Mouse (Mus musculus) gastrocnemius, adult 18-20 months (tissue): ENCODE results near the gene Fat3. TPM values are rescaled to one million over a fixed set of nuclear protein-coding genes. Genes with fewer than 3 reads are reported as not detected.
A peak's percentile ranks its signal among the peaks of the same experiment; 100 is the strongest.

ENCODE experiments used
- DNase-seq: peaks from one replicate; pipeline ENCODE4 v3.0.0; 2021; ENCODE audit warnings: low spot score
- total RNA-seq, 2 experiments: library from RNA; stranded (reverse); gene quantifications; 2 replicates each; pipeline ENCODE4 v1.2.3; 2021

The Fat3 gene
- total RNA-seq, 2 experiments from 2014 or later, result 0.37 to 0.45 TPM

GRCm38 (mm10) chr9:16147735-16148134 lies 353.4 kb downstream of the Fat3 start:
- no peak for DNase-seq

GRCm38 (mm10) chr9:16144684-16145083 lies 356.4 kb downstream of the Fat3 start:
- no peak for DNase-seq

GRCm38 (mm10) chr9:16139300-16139699 lies 361.8 kb downstream of the Fat3 start:
- DNase-seq, result no peak

GRCm38 (mm10) chr9:16133098-16133497 lies 368.0 kb downstream of the Fat3 start:
- DNase-seq, result no peak

GRCm38 (mm10) chr9:16132594-16132993 lies 368.5 kb downstream of the Fat3 start:
- DNase-seq, result no peak

- DNase-seq, result no peak
Measured at GRCm38 (mm10) chr9:16121756-16122155, 379.3 kb downstream of the Fat3 start.

GRCm38 (mm10) chr9:16114821-16115485 lies 386.1 kb downstream of the Fat3 start:
- DNase-seq, result peak; percentile 2

GRCm38 (mm10) chr9:16113936-16114642 lies 387.0 kb downstream of the Fat3 start:
- DNase-seq, result no peak

- DNase-seq, result no peak
Measured at GRCm38 (mm10) chr9:16107900-16108299, 393.2 kb downstream of the Fat3 start.

- no peak for DNase-seq
Measured at GRCm38 (mm10) chr9:16107386-16107785, 393.7 kb downstream of the Fat3 start.

GRCm38 (mm10) chr9:16098553-16098952 lies 402.5 kb downstream of the Fat3 start:
- no peak for DNase-seq

- DNase-seq, result no peak
Measured at GRCm38 (mm10) chr9:16093047-16093668, 407.9 kb downstream of the Fat3 start.

GRCm38 (mm10) chr9:16092051-16092967 lies 408.8 kb downstream of the Fat3 start:
- no peak for DNase-seq

GRCm38 (mm10) chr9:16079292-16079691 lies 421.8 kb downstream of the Fat3 start:
- DNase-seq, result no peak

- DNase-seq, result no peak
Measured at GRCm38 (mm10) chr9:16074664-16075063, 426.4 kb downstream of the Fat3 start.

- DNase-seq, result no peak
Measured at GRCm38 (mm10) chr9:16074116-16074515, 427.0 kb downstream of the Fat3 start.

- no peak for DNase-seq
Measured at GRCm38 (mm10) chr9:16063447-16063846, 437.6 kb downstream of the Fat3 start.

- no peak for DNase-seq
Measured at GRCm38 (mm10) chr9:16062472-16062871, 438.6 kb downstream of the Fat3 start.

GRCm38 (mm10) chr9:16046686-16047085 lies 454.4 kb downstream of the Fat3 start:
- DNase-seq, result no peak

- no peak for DNase-seq
Measured at GRCm38 (mm10) chr9:16037375-16037774, 463.7 kb downstream of the Fat3 start.

- no peak for DNase-seq
Measured at GRCm38 (mm10) chr9:16036346-16036745, 464.7 kb downstream of the Fat3 start.
